Mouse (Mus musculus) T-helper 1 cell (primary cell): ENCODE measurements around the gene Slc25a53.
"Not testable (repeated sequence)": the region's sequence is repeated elsewhere in the genome, so short reads cannot be mapped to it uniquely, and the experiment has no call there.

Source experiments
- in situ Hi-C: fragments of 300-600 bp; cut with MboI, MseI; formaldehyde crosslinking; loops from one replicate; pipeline ENCODE4 v1.15.1; 2025; ENCODE audit warnings: high pct_unique_total_duplicates

Gene Slc25a53

DNA sequence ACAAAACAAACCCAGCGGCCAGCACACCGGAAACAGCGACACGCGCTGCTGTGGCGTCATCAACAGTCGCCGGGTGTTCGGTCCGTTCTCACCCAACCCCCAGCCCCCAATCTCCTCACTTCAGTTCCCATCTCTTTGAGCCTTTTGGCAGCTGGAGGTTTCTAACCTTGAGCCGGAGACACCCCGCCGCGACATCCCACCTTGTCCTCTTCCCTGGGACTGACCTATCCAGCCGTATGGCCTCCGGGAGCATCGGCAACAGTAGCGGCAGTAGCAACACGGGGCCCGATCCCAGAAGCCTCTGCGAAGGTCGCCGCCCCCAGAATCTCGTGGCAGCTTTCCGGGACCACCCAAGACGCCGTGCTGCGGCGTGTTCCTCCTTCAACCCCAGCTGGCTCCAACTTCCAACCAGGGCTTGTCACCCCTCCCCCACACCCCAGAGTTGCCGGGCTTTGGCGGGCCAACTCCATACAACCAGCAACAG lies at the start of gene Slc25a53:
Slc25a53 (minus strand) TSS at position 303 of the 484 bp plus-strand sequence.
- in situ Hi-C loops = no loop called here

DNA sequence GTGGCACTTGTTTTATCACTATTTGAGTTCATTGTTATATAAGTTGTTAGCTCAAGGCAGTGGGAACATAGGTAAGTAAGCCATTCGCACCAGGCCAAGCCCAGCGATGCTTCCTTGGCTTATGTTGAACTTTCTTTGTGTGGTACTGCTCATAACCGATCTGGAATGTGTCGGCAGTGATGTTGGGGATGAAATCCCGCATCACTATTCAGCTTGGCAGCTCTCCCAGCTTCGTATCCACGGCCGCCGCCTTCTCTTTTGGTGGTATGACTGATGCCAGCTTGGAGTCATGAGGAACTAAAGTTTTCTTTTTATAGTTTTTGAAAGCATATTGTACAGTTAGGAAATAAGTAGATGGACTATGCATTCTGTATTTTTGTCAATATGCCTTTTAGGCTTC lies 25.1 kb upstream of the Slc25a53 start:
- in situ Hi-C loops = no loop called here

- in situ Hi-C loops = no loop called here
Observed at GRCm38 (mm10) chrX:137049425-137050225, 11.5 kb upstream of the Slc25a53 start, which contains the start of gene Fam199x. TSS of gene Fam199x (plus strand) at chrX:137049594.

GRCm38 (mm10) chrX:137049060-137049424 lies 10.9 kb upstream of the Slc25a53 start:
- in situ Hi-C loops = no loop called here

DNA sequence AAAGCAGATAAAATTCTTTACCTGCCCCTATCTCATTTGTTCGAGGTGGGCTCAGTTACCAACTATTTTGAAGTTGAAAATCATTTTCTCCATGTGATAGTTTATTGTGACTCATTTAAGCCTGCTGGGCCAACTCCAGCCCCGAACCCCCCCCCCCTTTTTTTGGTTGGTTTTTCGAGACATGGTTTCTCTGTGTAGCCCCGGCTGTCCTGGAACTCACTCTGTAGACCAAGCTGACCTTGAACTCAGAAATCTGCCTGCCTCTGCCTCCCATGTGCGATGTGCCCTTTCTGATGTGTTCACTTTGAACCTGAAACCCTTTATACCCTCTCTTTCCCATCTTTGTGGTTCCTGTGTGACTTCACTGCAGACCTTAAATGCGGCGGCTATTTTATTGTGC lies 400 bp upstream of the Slc25a53 start:
- in situ Hi-C loops = no loop called here

DNA sequence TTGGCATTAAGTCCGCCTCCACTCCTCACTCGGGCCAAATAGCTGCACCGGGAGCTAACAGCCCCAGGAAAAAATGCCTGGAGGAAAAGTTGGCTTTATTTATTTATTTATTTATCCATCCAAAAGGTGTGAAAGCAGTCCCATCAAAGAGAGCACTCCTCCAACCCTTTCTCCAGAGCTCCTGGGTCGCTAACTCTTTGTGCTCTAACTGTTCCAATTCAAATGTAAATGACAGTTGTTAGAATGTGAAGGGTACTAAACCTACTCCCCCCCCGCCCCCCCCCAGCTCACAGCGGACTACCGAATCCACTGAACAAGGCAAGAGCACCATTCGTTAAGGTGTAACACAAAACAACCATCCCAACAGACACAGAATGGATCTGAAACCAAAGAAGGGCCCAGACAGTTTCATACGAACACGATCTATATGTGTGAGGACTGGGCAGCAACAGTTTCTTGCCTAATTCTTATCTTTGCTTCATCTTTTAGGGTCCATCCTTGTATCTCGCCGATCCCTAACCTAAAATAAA lies 567 bp downstream of the Slc25a53 start:
- in situ Hi-C loops = no loop called here

- in situ Hi-C loops = no loop called here
Observed at GRCm38 (mm10) chrX:137034322-137034721, 3.8 kb downstream of the Slc25a53 start.

DNA sequence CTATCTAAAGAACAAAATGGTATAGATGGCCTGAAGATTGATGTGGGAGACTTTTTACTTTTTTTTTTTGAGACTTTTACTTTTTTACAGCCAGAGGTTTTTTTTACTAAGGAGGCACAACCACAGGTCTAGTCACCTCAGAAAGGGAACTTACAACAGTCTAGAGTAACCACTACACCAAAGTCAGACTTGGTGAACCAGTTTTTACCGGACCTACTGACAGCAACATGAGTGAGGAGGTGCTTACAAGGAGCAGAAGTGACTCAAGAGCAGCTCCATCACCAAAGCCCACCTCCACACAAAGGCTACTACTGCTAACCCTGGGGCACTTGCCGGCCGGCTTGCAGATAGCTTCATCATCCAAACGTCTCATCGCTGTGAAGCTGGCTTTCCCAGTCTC lies 6.4 kb downstream of the Slc25a53 start:
- in situ Hi-C loops = no loop called here

GRCm38 (mm10) chrX:137030916-137031315 lies 7.2 kb downstream of the Slc25a53 start:
- in situ Hi-C loops = no loop called here

- in situ Hi-C loops = no loop called here
Observed at GRCm38 (mm10) chrX:137019310-137019709, 18.8 kb downstream of the Slc25a53 start.

DNA sequence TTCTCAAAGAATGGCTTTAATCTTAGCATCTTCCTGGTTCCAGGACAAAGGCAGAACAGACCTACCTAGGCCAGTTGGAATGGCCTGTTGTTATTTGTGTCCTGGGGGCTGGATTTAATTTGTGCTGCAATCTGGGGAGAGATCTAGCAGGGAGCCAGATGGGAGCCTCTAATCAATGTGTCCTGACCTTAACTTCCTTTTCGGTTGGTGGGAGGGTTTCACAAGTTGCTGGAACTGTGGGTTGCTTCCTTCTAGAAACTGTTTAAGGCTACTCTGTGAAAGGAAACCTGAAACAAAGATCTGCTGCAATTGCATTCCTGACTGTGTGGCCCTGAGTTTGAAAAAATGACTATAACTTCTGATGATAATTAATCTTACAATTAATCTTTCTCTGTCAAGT lies 20.4 kb downstream of the Slc25a53 start:
- in situ Hi-C loops = no loop called here

GRCm38 (mm10) chrX:137015099-137015709 lies 22.9 kb downstream of the Slc25a53 start:
- in situ Hi-C loops = no loop called here

DNA sequence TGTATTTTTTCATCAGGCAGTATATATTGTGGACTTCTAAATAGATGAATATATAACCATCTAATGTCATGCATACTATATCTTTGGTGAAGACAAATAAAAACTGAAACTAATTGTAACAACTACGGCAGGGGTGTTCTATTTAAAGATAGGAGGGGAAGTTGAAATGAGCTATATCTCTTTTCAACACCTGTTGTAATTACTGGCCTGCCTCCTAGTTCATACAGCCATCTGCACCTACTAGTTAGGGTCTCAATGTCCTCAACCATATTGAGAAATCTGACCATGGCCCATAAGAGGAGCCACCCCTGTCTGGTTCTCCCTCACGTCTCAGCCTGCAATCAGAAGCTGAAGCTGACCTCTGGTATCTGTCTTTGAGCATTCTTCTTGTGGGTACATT lies 41.8 kb downstream of the Slc25a53 start:
- in situ Hi-C loops = no loop called here

DNA sequence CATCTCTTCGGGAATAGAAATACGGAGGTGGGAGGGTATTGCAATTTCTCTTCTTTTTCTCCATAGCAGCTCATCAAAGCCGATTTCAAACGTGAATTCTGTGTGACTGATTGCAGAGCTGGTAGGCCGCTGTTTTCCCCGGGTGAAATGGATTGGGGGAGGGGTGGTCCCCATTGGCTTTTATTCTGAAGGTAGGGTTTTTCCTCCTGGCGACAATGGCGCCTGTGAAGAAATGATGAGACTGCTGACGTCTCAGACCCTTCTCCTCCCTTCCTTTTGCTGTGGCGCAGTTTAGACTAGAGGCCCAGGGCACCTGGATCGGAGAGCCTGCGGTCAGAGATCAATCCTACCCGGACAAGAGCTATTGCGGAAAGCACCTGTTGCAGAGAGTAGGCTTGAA lies 44.5 kb downstream of the Slc25a53 start:
- in situ Hi-C loops = no loop called here

DNA sequence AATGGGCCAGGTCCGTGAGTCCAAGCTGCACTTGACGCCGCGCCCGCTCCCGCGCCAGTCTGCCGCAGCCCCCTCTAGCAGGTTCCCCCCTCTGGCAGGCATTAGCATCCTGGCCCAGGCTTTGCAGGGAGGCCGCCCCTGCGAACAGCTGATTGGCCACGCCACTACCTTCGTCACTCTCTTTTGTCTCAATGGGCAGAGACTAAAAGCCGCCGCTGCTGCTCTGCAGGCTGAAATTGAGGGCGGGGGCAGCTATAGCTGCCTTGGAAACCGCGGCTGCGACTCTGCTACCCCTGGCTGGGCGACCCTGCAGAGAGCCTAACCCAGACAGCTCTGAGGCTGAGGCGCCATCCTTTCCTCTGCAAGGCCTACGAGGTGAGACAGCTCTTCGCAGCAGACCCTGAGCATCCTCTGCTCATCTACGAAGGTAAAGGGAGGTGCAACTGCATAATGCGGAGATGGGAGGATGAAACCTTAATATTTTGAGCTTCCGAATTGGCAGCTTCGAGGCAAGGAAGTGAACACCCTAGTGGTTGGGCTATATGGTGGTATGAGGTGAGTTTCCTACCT lies 45.0 kb downstream of the Slc25a53 start, which contains the start of gene Zcchc18:
Zcchc18 (plus strand) TSS at position 178 of the 570 bp plus-strand sequence.
- in situ Hi-C loops = no loop called here

DNA sequence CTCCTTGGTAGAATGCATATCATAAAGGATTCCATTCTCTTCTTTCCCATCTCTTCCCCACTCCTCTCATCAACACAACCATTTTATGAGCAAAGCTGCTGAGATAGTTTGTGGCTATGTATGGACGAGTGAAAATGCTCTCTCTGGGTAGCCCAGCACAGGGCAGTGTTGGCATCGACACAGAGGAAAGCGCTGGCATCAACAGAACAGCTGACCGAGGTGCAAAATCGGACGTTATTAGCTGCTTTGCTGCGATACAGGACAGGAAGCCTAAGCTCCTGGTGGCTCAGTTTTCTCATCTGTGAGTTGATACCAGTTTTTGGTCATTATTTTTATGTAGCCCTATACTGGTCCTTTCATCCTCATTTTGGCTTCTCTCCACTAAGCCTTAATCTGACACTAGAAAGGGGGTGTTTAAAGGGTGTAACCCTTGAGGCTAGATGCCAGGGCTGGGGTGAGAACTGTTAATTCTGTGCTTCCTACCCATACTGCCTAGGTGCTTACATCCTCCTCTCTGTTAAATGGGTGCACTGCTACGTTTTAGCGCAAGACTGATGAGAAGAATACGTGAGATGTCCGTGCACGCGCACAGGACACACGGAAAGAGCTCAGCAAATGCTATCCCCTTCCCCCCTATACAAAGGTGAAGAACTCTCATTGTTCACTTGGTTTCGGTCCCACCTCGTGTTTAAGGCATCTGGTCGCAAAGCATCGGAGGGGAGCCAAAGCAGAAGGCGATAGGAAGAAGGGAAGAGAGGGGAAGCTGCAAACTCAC lies 45.7 kb downstream of the Slc25a53 start:
- in situ Hi-C loops = no loop called here

DNA sequence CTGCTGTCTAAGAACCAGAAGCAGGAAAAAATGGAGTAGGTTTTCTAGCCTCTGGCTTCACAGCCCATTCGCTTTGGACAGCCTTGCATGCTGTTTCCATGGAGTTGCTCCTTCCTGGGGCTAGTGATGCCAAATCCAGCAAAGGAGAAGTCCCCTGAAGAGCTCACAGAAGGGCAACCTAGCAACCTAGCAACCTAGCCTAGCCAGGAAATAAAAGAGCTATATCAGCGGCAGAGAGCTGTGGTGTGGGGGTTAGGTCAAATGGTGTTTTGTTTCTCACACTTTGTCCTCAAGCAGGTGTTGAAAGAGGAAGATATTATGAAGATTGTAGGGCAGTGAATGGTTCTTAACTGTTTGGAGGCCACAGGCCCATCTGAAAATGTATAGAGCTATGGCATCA lies 46.8 kb downstream of the Slc25a53 start:
- in situ Hi-C loops = no loop called here

- in situ Hi-C loops = no loop called here
Observed at GRCm38 (mm10) chrX:136986039-136986438, 52.1 kb downstream of the Slc25a53 start.

- in situ Hi-C loops = no loop called here
Observed at GRCm38 (mm10) chrX:136978616-136979015, 59.5 kb downstream of the Slc25a53 start.

DNA sequence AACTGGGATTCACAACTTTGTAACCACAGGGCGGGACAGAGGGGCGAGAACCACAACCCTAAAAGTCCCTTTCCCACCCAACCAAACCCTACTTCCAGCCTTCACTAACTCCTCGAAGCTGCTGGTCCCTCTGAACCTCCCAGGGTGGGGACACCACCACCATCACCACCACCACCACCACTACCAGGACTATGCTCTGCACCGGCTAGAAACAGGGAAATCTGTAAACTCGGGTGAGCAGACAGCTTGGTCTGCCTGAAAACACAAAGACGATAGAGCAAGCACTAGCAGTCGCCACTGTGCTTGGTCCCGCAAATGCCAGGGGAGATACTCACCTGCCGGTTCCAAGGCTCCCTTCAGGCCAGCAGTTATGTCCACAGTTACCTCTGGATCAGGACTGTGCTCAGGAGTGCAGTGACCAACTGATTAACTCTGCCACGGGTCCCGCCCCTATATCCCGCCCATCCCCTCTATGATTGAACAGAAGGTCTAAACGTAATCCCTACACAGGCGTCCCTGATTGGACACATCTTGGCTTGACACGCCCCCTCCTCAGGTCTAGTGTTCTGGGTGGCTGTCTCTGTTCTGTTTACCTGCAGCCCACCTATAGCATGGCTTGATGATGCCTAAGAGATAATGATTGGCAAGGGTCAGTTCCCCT lies 61.5 kb downstream of the Slc25a53 start, which contains the start of the genes Tmsb15l and Tmsb15b1:
Tmsb15l (minus strand) TSS at position 446 of the 661 bp plus-strand sequence.
Tmsb15b1 (minus strand) TSS at position 451 of the 661 bp plus-strand sequence.
- in situ Hi-C loops = no loop called here

- in situ Hi-C loops = not testable (repeated sequence)
Observed at GRCm38 (mm10) chrX:136975397-136975796, 62.7 kb downstream of the Slc25a53 start, which contains the start of gene Tmsb15b2. TSS of gene Tmsb15b2 (minus strand) at chrX:136975497.
